Mouse (Mus musculus) G1E (cell line): ENCODE data around the gene Ptchd4. TPM values are rescaled to one million over a fixed set of nuclear protein-coding genes. Genes with fewer than 3 reads are reported as not detected.

ENCODE experiments used
- ATAC-seq: 2 replicates; pipeline ENCODE4 v1.8.0; 2016; ENCODE audit warnings: mild to moderate bottlenecking; ENCODE audit not compliant: insufficient number of reproducible peaks, poor library complexity, low FRiP score, severe bottlenecking; ENCODE audit errors: extremely low read depth
- DNase-seq: peaks from one replicate; pipeline ENCODE4 v3.0.0; 2012; ENCODE audit warnings: low spot score
- H3K27me3 ChIP-seq: 2 replicates; pipeline ENCODE4 v1.6.1; 2012; ENCODE audit warnings: mild to moderate bottlenecking, low read length, inconsistent platforms; ENCODE audit not compliant: insufficient read depth
- H3K36me3 ChIP-seq: replicated peaks from 2 replicates; pipeline ENCODE3; 2012; ENCODE audit warnings: mild to moderate bottlenecking, inconsistent platforms
- H3K4me1 ChIP-seq: 2 replicates; pipeline ENCODE4 v1.6.1; 2012; ENCODE audit warnings: low read depth, low read length, inconsistent platforms, mixed read lengths; ENCODE audit not compliant: insufficient read depth
- H3K4me3 ChIP-seq: 2 replicates; pipeline ENCODE4 v1.5.1; 2012; ENCODE audit warnings: low read depth, mild to moderate bottlenecking, inconsistent platforms, low read length, moderate library complexity, mixed read lengths
- H3K9me3 ChIP-seq: replicated peaks from 2 replicates; pipeline ENCODE4 v1.6.1; 2012; ENCODE audit warnings: inconsistent platforms
- CTCF ChIP-seq: IDR thresholded peaks from 2 replicates; pipeline ENCODE4 v1.5.1; 2012; ENCODE audit warnings: low read depth, low read length, inconsistent platforms, mixed read lengths
- GATA1 ChIP-seq: IDR thresholded peaks from 2 replicates; pipeline ENCODE4 v1.6.1; 2012; ENCODE audit warnings: borderline replicate concordance, low read length, inconsistent platforms, mixed read lengths
- GATA2 ChIP-seq: IDR thresholded peaks from 2 replicates; pipeline ENCODE4 v1.6.1; 2012; ENCODE audit warnings: low read depth, low read length, inconsistent platforms, borderline replicate concordance
- POLR2AphosphoS5 ChIP-seq: IDR thresholded peaks from 2 replicates; pipeline ENCODE4 v1.6.1; 2012; ENCODE audit warnings: low read depth, low read length, inconsistent platforms; ENCODE audit not compliant: insufficient replicate concordance
- TAL1 ChIP-seq: conservative IDR thresholded peaks from 2 replicates; pipeline ENCODE4 v1.6.1; 2012; ENCODE audit warnings: low read depth, low read length, inconsistent platforms, mixed read lengths
- polyA plus RNA-seq: library from polyadenylated mRNA; stranded (reverse); fragments of >175 nt; gene quantifications from 2 replicates; pipeline ENCODE4 v1.2.3, GENCODE M21; 2012
- total RNA-seq, 2 experiments: library from RNA; stranded (forward) in 1 of 2; stranded (reverse) in 1 of 2; fragments of 200-1000 nt in 1 of 2; fragments of >200 nt in 1 of 2; fragmentation: Nextera tagmentation in 1 of 2; gene quantifications; 2 replicates each; pipeline ENCODE4 v1.2.3; 2014 to 2017

The Ptchd4 gene
- total and polyA plus RNA-seq, 3 experiments: 0.05 TPM; not detected in 2

DNA sequence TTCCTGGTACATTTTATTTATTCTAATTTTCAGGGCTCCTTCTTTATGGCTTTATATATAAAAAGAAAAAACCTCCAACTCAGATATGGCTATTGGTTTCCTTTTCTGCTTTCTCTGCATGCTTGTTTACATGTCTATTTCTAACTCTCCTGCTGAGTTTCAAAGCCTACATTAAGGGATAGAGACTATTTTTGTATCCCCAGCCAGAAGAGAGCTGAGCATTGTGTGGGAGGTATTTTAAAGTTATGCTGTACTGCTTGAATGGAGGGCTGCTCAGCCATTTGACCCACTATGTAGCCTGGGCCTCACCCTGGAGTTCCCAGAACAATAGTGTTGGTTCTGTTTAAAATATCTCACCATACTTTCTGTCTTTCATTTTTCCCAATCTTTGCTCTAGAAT, 77.3 kb downstream of the Ptchd4 start:
- Histone ChIP-seq H3K4me3 (no peak overlapping the region), H3K4me1 (no peaks in the 10 kb centered on the region), H3K9me3 (peaks cover 5% of the 10 kb centered on the region), H3K36me3 (no peaks in the 10 kb centered on the region), H3K27me3 (no peaks in the 10 kb centered on the region)
- TF ChIP-seq GATA1 (no peak), GATA2 (no peak), TAL1 (no peak), POLR2AphosphoS5 (no peak), CTCF (no peak)
- ATAC-seq: no peak
- no peak for DNase-seq

GRCm38 (mm10) chr17:42395299-42395698, 79.6 kb downstream of the Ptchd4 start:
- TF ChIP-seq TAL1 (no peak), GATA1 (no peak), GATA2 (no peak), POLR2AphosphoS5 (no peak), CTCF (no peak)
- DNase-seq (no peak), ATAC-seq (no peak)
- Histone ChIP-seq H3K27me3 (no peaks in the 10 kb centered on the region), H3K36me3 (no peaks in the 10 kb centered on the region), H3K4me3 (no peak overlapping the region), H3K9me3 (peaks cover 3% of the 10 kb centered on the region), H3K4me1 (no peaks in the 10 kb centered on the region)

- no peaks in the 10 kb centered on the region for H3K27me3 ChIP-seq
- DNase-seq (no peak), ATAC-seq (no peak)
- H3K4me1 ChIP-seq: no peaks in the 10 kb centered on the region
- TF ChIP-seq CTCF (no peak), GATA1 (no peak), POLR2AphosphoS5 (no peak), TAL1 (no peak), GATA2 (no peak)
- H3K36me3 ChIP-seq: no peaks in the 10 kb centered on the region
- H3K4me3 ChIP-seq: no peak overlapping the region
- H3K9me3 ChIP-seq: no peaks in the 10 kb centered on the region
Measured at GRCm38 (mm10) chr17:42418449-42418848, 102.7 kb downstream of the Ptchd4 start.

GRCm38 (mm10) chr17:42427961-42428360, 112.2 kb downstream of the Ptchd4 start:
- H3K4me1 ChIP-seq: no peaks in the 10 kb centered on the region

DNA sequence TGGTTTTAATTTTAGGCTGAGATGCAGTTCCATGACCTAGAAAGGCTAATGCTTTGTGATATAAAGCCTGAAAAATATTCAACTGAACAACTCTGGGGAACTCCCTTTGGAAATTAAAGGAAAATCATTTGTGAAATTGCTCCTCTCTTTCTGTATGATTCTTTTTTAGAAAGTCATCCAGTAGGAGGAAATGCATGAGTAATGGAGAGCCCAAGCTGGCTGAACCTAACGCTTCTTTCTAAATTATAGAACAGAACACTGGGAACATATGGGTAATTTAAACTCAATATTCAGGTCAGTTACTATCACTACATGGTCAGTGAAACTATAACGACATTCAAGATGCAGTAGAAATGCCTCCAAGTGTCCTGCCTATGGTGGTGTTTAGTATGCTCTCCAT, 114.6 kb downstream of the Ptchd4 start:
- Histone ChIP-seq H3K9me3 (no peaks in the 10 kb centered on the region), H3K4me1 (no peaks in the 10 kb centered on the region), H3K36me3 (no peaks in the 10 kb centered on the region), H3K4me3 (no peak overlapping the region), H3K27me3 (no peaks in the 10 kb centered on the region)
- ATAC-seq: no peak
- TF ChIP-seq POLR2AphosphoS5 (no peak), GATA2 (no peak), GATA1 (no peak), TAL1 (no peak), CTCF (no peak)
- DNase-seq: no peak

More at GRCm38 (mm10) chr17:42427961-42428360, 112.2 kb downstream of the Ptchd4 start:
- ATAC-seq (no peak), DNase-seq (no peak)
- Histone ChIP-seq H3K27me3 (no peaks in the 10 kb centered on the region), H3K9me3 (no peaks in the 10 kb centered on the region), H3K4me3 (no peak overlapping the region), H3K36me3 (no peaks in the 10 kb centered on the region)
- no peak for TF ChIP-seq GATA2
- no peak for TF ChIP-seq TAL1
- TF ChIP-seq GATA1: no peak
- no peak for TF ChIP-seq POLR2AphosphoS5
- TF ChIP-seq CTCF: no peak

- TF ChIP-seq GATA1: no peak
- no peak for TF ChIP-seq CTCF
- no peak for TF ChIP-seq TAL1
- TF ChIP-seq GATA2: no peak
- TF ChIP-seq POLR2AphosphoS5: no peak
- H3K27me3 ChIP-seq: no peaks in the 10 kb centered on the region
- H3K36me3 ChIP-seq: no peaks in the 10 kb centered on the region
- H3K4me1 ChIP-seq: no peaks in the 10 kb centered on the region
- no peaks in the 10 kb centered on the region; the same call in 1 of the 2 replicates for H3K9me3 ChIP-seq
- H3K4me3 ChIP-seq: no peak overlapping the region
- ATAC-seq (no peak), DNase-seq (no peak)
Measured at GRCm38 (mm10) chr17:42452235-42452634, 136.5 kb downstream of the Ptchd4 start.

- no peaks in the 10 kb centered on the region for H3K36me3 ChIP-seq
- no peak for TF ChIP-seq CTCF
- ATAC-seq (no peak), DNase-seq (no peak)
- H3K27me3 ChIP-seq: no peaks in the 10 kb centered on the region
- H3K9me3 ChIP-seq: no peaks in the 10 kb centered on the region
- no peaks in the 10 kb centered on the region for H3K4me1 ChIP-seq
- H3K4me3 ChIP-seq: no peak overlapping the region
Measured at GRCm38 (mm10) chr17:42456441-42456840, 140.7 kb downstream of the Ptchd4 start.
